Mouse (Mus musculus) intestine, embryonic 14.5 days (tissue): ENCODE results near the gene Zfp941. TPM values are rescaled to one million over a fixed set of nuclear protein-coding genes. Genes with fewer than 3 reads are reported as not detected.

Experiments
- ATAC-seq: fragments of 200-750 bp; cut with Nextera tagmentation; replicated peaks from 2 replicates; pipeline ENCODE4 v1.8.0; 2017; ENCODE audit warnings: low read depth, moderate number of reproducible peaks, moderate TSS enrichment, moderate library complexity; ENCODE audit not compliant: low FRiP score, low TSS enrichment
- DNase-seq: peaks from one replicate; pipeline ENCODE4 v3.0.0-alpha.2; 2018; ENCODE audit warnings: low spot score
- H3K27ac ChIP-seq: fragments of 300-500 bp; sonication (generic); 2 replicates; pipeline ENCODE4 v1.5.1; 2014; ENCODE audit warnings: low read depth, mild to moderate bottlenecking, control low read depth
- H3K27me3 ChIP-seq: fragments of 300-500 bp; sonication (generic); replicated peaks from 2 replicates; pipeline ENCODE4 v1.6.1; 2014; ENCODE audit warnings: low read length, control low read depth; ENCODE audit not compliant: control insufficient read depth, insufficient read depth
- H3K36me3 ChIP-seq: fragments of 300-500 bp; sonication (generic); 2 replicates; pipeline ENCODE4 v1.6.1; 2014; ENCODE audit warnings: low read length, control low read depth; ENCODE audit not compliant: control insufficient read depth, insufficient read depth
- H3K4me1 ChIP-seq: fragments of 300-500 bp; sonication (generic); replicated peaks from 2 replicates; pipeline ENCODE4 v1.6.1; 2014; ENCODE audit warnings: low read length, control low read depth, mixed read lengths; ENCODE audit not compliant: control insufficient read depth, insufficient read depth
- H3K4me2 ChIP-seq: fragments of 300-500 bp; sonication (generic); 2 replicates; pipeline ENCODE4 v1.6.1; 2014; ENCODE audit warnings: low read length
- H3K4me3 ChIP-seq: fragments of 300-500 bp; sonication (generic); 2 replicates; pipeline ENCODE4 v1.5.1; 2014; ENCODE audit warnings: low read depth, low read length, control low read depth, mixed read lengths
- H3K9ac ChIP-seq: fragments of 300-500 bp; sonication (generic); 2 replicates; pipeline ENCODE4 v1.6.1; 2014; ENCODE audit warnings: mild to moderate bottlenecking, low read length
- H3K9me3 ChIP-seq: fragments of 300-500 bp; sonication (generic); 2 replicates; pipeline ENCODE4 v1.6.1; 2016; ENCODE audit warnings: low read length, control low read depth; ENCODE audit not compliant: control insufficient read depth
- WGBS: fragments of 180-500 bp; shearing (Covaris S2); extraction: QIAGEN DNeasy Blood & Tissue Kit; methylation state at CpG from one replicate; pipeline ENCODE4 v1.1.7; 2014; 5-methylcytosine and 5-hydroxymethylcytosine counted together
- polyA plus RNA-seq: library from polyadenylated mRNA; unstranded; fragments of >200 nt; fragmentation: Nextera tagmentation; extraction: Ambion mirVana; gene quantifications from 2 replicates; pipeline ENCODE4 v1.2.1, GENCODE M21; 2014

The Zfp941 gene
- polyA plus RNA-seq, 1 experiment from 2014 or later = 2.8 TPM

DNA sequence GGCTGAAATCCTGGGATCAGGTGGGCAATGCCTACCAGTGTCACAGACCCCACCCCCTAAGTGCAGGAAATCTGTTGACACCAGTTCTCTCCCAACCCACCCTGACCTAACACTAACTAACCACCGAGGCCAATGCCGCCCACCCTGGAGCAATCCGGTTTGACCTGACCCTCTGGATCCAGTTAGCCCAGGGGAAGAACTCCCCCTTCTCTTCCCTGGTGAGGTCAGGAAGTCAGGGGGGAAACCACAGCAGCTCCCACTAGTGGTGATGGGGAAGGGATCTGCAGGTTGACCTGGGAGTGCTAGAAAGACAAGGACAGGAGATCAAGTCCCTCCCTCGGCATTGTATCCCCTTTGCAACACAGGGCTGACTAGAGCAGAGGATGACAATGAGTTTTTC is 23.7 kb upstream of the Zfp941 start:
- Histone ChIP-seq H3K9me3 (no peaks in the 10 kb centered on the region), H3K4me2 (no peak overlapping the region), H3K9ac (no peak overlapping the region), H3K27me3 (peaks cover 8% of the 10 kb centered on the region; the same call in 1 of the 2 replicates), H3K36me3 (no peaks in the 10 kb centered on the region), H3K27ac (no peak overlapping the region), H3K4me1 (no peaks in the 10 kb centered on the region), H3K4me3 (no peak overlapping the region)
- 63% methylated on average over 4 of the region's 4 CpGs for WGBS
- DNase-seq = no peak
- no peak for ATAC-seq

DNA sequence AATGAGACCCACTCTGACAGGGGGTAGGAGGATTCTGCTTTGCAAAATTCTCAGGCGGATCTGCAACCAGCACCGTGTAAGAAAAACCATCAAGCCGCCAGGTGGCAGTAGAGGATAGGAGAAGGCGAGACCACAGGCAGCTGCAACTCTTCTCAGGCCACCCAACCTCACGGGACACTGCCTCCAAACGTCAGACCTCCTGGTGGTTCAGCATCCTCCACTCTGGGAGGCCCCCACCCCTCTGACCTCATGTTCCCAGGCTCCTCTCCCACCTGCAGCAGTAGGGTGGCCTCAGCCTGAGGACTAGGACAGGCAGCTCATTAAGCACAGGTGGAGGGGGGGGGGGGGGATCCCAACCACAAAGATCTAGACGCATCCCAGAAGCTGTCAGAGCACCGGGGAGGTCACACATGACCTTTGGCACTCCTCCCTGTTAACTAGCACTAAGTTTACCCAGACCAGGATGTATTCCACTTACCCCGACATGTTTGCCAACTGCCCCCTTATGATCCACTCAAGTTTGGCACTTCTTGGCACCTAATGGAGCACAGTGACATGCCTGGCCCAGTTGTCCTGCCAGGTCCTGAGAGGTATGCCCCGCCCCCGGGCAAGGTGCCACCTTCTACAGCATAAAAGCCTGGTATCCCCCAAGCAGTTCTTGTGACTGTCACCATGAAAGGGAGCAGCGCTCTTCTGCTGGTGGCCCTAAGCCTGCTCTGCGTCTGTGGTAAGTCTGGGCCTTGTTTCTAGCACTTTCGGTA is 23.1 kb upstream of the Zfp941 start, which contains the start of gene Scgb1c1:
Scgb1c1 (plus strand) TSS at position 643 of the 761 bp plus-strand sequence.
- Histone ChIP-seq H3K27ac (no peak within 1 kb of the TSS), H3K27me3 (peaks cover 8% of the 10 kb centered on the region; the same call in 1 of the 2 replicates), H3K9me3 (no peaks in the 10 kb centered on the region), H3K9ac (no peak within 1 kb of the TSS), H3K36me3 (no peaks in the 10 kb centered on the region), H3K4me3 (no peak within 1 kb of the TSS), H3K4me2 (no peak within 1 kb of the TSS), H3K4me1 (no peaks in the 10 kb centered on the region)
- ATAC-seq = peak; percentile 78
- peak; percentile 99 for DNase-seq
- 29% methylated on average over 14 of the region's 14 CpGs for WGBS

DNA sequence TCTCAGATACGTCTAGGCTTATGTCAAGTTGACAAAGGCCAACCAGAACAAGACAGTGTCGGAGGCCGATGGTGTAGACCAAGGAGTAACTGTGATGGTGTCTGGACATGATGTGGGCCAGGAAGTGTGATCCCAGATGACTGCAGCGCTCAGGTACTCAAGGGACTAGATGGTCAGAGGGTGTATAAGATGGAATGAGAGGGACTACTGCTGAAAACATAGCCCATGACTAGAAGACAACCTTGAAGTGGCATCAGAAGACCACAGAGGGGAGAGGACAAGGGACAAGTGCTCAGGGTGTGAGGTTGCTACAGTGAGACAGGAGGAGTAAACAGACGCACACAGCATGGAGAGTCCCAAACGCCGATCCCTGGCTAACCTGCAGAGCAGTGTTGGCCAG is 21.8 kb upstream of the Zfp941 start:
- 73% methylated on average over 7 of the region's 7 CpGs for whole genome bisulfite sequencing
- no peaks in the 10 kb centered on the region for H3K36me3 ChIP-seq
- no peak overlapping the region for H3K27ac ChIP-seq
- ATAC-seq = no peak
- H3K9ac ChIP-seq = no peak overlapping the region
- no peak for DNase-seq
- no peak overlapping the region for H3K4me2 ChIP-seq
- H3K4me3 ChIP-seq = no peak overlapping the region
- no peaks in the 10 kb centered on the region for H3K9me3 ChIP-seq
- peaks cover 8% of the 10 kb centered on the region; the same call in 1 of the 2 replicates for H3K27me3 ChIP-seq
- no peaks in the 10 kb centered on the region for H3K4me1 ChIP-seq

DNA sequence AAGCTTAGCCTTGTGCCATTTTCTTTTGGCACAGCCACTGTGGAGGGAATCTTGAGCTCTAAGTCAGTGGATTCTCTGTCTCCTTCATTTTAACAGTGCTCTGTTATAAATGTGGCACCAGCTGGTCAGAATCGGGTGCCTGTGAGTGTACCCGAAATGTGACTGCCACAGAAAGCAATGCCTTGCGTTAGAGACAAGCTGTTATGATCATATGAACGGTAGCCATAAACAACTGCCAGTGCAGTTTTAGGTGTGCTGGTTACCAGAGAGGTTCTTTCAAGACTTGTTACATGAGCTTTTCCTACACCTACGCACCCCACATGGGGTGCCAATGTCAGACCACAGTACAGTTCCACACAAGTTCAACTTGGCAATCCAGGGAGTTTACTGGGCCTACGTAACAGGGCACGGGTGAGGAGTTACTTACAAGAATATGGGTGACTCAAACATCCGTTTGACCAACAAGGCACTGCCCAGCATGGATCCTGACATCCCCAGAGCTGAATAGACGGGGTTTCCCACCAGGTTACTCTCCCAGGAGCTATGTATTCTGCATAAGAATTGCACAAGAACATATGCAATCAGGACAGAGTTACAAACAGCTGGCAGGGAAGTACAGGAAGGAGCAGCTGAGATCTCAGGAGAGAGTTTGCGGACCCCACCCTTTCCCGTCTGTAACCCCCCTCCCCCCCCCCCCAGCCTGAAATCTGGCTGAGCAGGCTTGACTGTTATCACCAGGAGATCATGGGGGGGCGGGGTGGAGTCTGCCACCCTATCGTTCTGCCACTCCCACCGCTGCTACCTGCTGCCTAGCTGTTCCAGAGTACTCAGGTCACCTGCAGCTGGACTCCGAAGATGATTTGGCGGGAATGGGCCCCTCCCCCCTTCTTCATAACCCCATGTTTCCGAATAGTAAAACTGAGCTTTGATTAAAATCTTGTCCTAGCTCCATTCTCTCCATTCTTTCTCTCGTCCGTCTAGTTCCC is 19.1 kb upstream of the Zfp941 start:
- 35% methylated on average over 19 of the region's 19 CpGs for WGBS
- no peaks in the 10 kb centered on the region for H3K36me3 ChIP-seq
- H3K4me1 ChIP-seq = no peaks in the 10 kb centered on the region
- H3K9ac ChIP-seq = no peak overlapping the region
- peaks cover 8% of the 10 kb centered on the region; the same call in 1 of the 2 replicates for H3K27me3 ChIP-seq
- ATAC-seq (no peak), DNase-seq (no peak)
- H3K4me2 ChIP-seq = no peak overlapping the region
- H3K4me3 ChIP-seq = no peak overlapping the region
- no peak overlapping the region for H3K27ac ChIP-seq
- H3K9me3 ChIP-seq = no peaks in the 10 kb centered on the region

DNA sequence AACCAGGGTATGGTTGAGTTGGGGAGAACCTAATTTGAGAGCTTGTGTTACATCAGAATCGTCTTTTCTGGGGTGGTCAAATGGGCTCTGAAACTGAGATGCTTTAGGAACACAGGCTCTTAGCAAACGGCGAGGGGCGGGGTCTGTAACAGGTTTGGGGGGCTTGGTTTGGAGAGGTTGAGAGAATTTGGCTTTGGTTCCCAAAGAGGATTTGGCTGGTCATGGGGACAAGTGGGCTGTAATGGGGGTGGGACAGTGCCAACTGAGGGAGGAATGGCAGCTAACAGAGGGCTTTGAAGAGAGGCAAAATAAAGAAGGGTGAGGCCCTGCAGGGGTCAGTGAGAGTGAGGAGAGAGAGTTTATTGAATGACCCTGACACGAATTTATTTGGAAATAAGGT is 17.6 kb upstream of the Zfp941 start:
- WGBS = 56% methylated on average over 5 of the region's 5 CpGs
- DNase-seq = no peak

DNA sequence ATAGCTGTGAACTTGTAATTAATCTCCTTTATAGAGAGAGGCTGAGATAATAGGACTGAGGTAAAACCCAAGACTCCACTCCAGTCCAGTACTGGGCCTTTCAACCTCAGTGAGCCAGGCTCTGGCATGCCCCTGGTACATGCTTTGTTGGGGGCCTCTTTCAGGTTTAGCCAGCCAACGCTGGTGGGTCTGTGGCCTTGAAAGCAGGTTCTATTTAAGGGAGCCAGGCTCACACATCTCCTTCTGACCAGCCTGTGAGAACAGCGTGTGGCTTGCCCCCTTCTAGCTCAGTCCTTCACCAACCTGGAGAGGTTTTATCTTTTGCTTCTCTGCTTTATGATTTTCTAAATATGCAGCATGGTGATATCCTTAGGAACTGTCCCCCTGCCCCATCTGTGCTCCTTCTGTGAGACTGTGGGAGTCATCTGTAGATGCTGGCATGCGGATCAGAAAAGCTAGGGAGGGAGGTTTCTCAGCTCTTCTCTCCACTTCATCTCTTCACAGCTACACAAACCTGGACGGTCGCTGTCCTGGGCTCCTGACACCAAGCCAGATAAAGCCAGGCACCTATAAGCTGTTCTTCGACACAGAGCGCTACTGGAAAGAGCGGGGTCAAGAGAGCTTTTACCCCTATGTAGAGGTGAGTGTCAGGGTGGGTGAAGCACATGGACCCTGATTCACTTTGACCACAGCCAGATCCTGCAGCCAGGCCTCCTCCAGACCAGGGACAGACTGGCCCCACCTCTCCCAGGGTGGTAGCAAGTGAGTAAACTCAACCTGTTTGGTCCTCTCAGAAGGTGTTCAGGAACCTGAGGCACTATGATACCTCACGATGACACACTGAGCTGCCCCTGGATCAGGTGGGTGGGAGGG is 14.5 kb upstream of the Zfp941 start:
- Histone ChIP-seq H3K9me3 (no peaks in the 10 kb centered on the region), H3K4me2 (no peak overlapping the region), H3K36me3 (no peaks in the 10 kb centered on the region), H3K27me3 (no peaks in the 10 kb centered on the region), H3K4me1 (no peaks in the 10 kb centered on the region), H3K27ac (no peak overlapping the region), H3K4me3 (no peak overlapping the region), H3K9ac (no peak overlapping the region)
- DNase-seq (no peak), ATAC-seq (no peak)
- 79% methylated on average over 9 of the region's 9 CpGs for WGBS

More for the DNA sequence above, 17.6 kb upstream of the Zfp941 start:
- H3K4me2 ChIP-seq = no peak overlapping the region
- no peak overlapping the region for H3K27ac ChIP-seq
- H3K36me3 ChIP-seq = no peaks in the 10 kb centered on the region
- no peaks in the 10 kb centered on the region for H3K4me1 ChIP-seq
- no peak overlapping the region for H3K4me3 ChIP-seq
- no peaks in the 10 kb centered on the region for H3K9me3 ChIP-seq
- H3K27me3 ChIP-seq = peaks cover 8% of the 10 kb centered on the region; the same call in 1 of the 2 replicates
- ATAC-seq = no peak
- H3K9ac ChIP-seq = no peak overlapping the region

DNA sequence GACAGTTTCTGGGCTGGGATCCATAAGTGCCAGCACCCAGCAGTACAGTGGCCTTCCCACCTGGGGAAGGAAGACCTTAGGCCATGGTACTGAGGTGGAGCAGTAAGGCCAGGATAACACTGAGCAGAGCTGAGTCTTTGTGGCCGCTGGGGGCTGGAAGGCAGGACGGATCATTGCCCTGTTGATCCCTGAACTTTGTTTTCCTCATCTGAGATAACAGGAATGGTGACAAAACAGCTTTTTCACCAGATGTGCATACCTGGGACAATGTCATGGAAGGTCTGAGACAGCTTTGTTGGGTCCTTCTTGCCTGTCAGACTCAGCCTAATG is 13.7 kb upstream of the Zfp941 start:
- Histone ChIP-seq H3K9me3 (no peaks in the 10 kb centered on the region), H3K9ac (no peak overlapping the region), H3K36me3 (no peaks in the 10 kb centered on the region), H3K27me3 (no peaks in the 10 kb centered on the region), H3K4me3 (no peak overlapping the region), H3K4me2 (no peak overlapping the region), H3K27ac (no peak overlapping the region), H3K4me1 (no peaks in the 10 kb centered on the region)
- ATAC-seq (no peak), DNase-seq (no peak)
- WGBS = 69% methylated on average over 2 of the region's 2 CpGs
